Comparison of ENCODE assay signal across 31 mouse cellular contexts in the genomic region with DNA sequence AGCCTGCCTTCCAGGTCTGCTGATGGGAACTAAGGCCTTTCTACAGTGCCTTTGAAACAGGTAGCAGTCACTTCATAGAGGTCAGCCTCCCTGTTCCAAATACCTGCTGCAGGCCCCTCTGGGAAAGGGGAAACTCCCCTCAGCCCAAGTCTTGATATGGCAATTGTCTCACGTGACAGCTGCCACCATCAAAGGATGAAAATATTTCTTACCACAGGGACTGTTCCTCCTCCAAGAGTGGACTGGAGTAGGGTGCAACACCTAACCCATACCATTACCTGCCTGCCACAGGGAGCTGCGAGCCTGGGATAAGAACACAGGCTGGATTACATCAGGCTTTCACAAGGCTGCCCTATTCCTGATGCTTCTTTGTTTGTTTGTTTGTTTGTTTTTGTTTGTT.
"Had no signal": no experiment of that assay in that cellular context is flagged by ENCODE, and none has a peak within 500 bp of the region (broad histone marks: within the 10 kb centered on the region; RNA-seq: fewer than 3 reads in every experiment).

No protein-coding gene starts in this region.

- ATAC-seq: liver, embryonic 12.5 days; liver, postnatal 0 days; lung, postnatal 0 days; midbrain, embryonic 13.5 days; midbrain, embryonic 16.5 days had no signal

- H3K27ac ChIP-seq: limb, embryonic 10.5 days; limb, embryonic 12.5 days; limb, embryonic 13.5 days; limb, embryonic 15.5 days; liver, embryonic 12.5 days; liver, embryonic 13.5 days; liver, embryonic 14.5 days; liver, embryonic 15.5 days; lung, embryonic 15.5 days; macrophage; midbrain, embryonic 10.5 days; midbrain, embryonic 12.5 days; midbrain, embryonic 13.5 days; neural tube, embryonic 12.5 days; neural tube, embryonic 13.5 days had no signal

- H3K4me2 ChIP-seq: limb, embryonic 12.5 days; limb, embryonic 13.5 days; limb, embryonic 15.5 days; liver, embryonic 11.5 days; liver, embryonic 12.5 days; liver, embryonic 13.5 days; liver, embryonic 15.5 days; lung, embryonic 14.5 days; lung, embryonic 15.5 days; midbrain, embryonic 12.5 days; midbrain, embryonic 13.5 days; neural tube, embryonic 12.5 days; neural tube, embryonic 13.5 days had no signal

- H3K4me1 ChIP-seq: liver, embryonic 15.5 days; midbrain, embryonic 10.5 days; midbrain, embryonic 12.5 days; midbrain, embryonic 13.5 days had no signal

- H3K27me3 ChIP-seq: limb, embryonic 12.5 days; limb, embryonic 13.5 days; limb, embryonic 15.5 days; liver, embryonic 12.5 days; liver, embryonic 13.5 days; liver, embryonic 15.5 days; lung, embryonic 15.5 days; megakaryocyte, embryonic 14.5 days; midbrain, embryonic 12.5 days; midbrain, embryonic 13.5 days; neural tube, embryonic 12.5 days; neural tube, embryonic 13.5 days had no signal

- H3K9me3 ChIP-seq: limb, embryonic 10.5 days; limb, embryonic 12.5 days; limb, embryonic 13.5 days; limb, embryonic 15.5 days; liver, embryonic 12.5 days; liver, embryonic 13.5 days; liver, embryonic 15.5 days; lung, embryonic 15.5 days; megakaryocyte, embryonic 14.5 days; midbrain, embryonic 10.5 days; midbrain, embryonic 12.5 days; midbrain, embryonic 13.5 days; neural tube, embryonic 12.5 days; neural tube, embryonic 13.5 days had no signal

- H3K9ac ChIP-seq: limb, embryonic 12.5 days; limb, embryonic 13.5 days; limb, embryonic 15.5 days; liver, embryonic 12.5 days; liver, embryonic 13.5 days; liver, embryonic 14.5 days; liver, embryonic 15.5 days; liver, postnatal 0 days; lung, embryonic 14.5 days; lung, embryonic 15.5 days; midbrain, embryonic 12.5 days; midbrain, embryonic 13.5 days; neural tube, embryonic 12.5 days; neural tube, embryonic 13.5 days had no signal

- DNase-seq: left cerebral cortex, postnatal 4 days; liver; liver, embryonic 13.5 days; liver, postnatal 0 days; lung, adult 18-20 months; lung, adult 2 months; lung, embryonic 14.5 days; lung, postnatal 10 days; lung, postnatal 14 days; lung, postnatal 36 days; lung, postnatal 4 days; midbrain, embryonic 14.5 days had no signal

- H3K4me3 ChIP-seq: limb, embryonic 10.5 days; limb, embryonic 12.5 days; limb, embryonic 13.5 days; limb, embryonic 15.5 days; liver, embryonic 12.5 days; liver, embryonic 13.5 days; liver, embryonic 15.5 days; lung, embryonic 15.5 days; megakaryocyte, embryonic 14.5 days; midbrain, embryonic 10.5 days; midbrain, embryonic 12.5 days; midbrain, embryonic 13.5 days; myocyte; neural tube, embryonic 12.5 days; neural tube, embryonic 13.5 days had no signal

- H3K36me3 ChIP-seq: limb, embryonic 10.5 days; limb, embryonic 13.5 days; limb, embryonic 15.5 days; liver, embryonic 12.5 days; liver, embryonic 13.5 days; liver, embryonic 15.5 days; lung, embryonic 15.5 days; midbrain, embryonic 10.5 days; midbrain, embryonic 13.5 days; neural tube, embryonic 12.5 days; neural tube, embryonic 13.5 days had no signal
